ENCODE assay signal across 9 mouse cellular contexts in genomic region chr9:108953081-108953636, GRCm38 (mm10). TPM values are rescaled to one million over a fixed set of nuclear protein-coding genes. Genes with fewer than 3 reads are reported as not detected.
DNase-seq lines count a peak whose midpoint lies in the region; ATAC-seq and TF ChIP-seq lines count a peak whose summit lies in the region.
"Had no signal": no experiment of that assay in that cellular context is flagged by ENCODE, and none has a peak within 500 bp of the region (broad histone marks: within the 10 kb centered on the region; RNA-seq: fewer than 3 reads in every experiment).

Gene Col7a1, plus strand, starts transcription at chr9:108953586.

- no peak within 1 kb of the TSS for H3K27ac ChIP-seq in heart, embryonic 11.5 days (ENCODE audit: low read depth, low read length)
- H3K27ac ChIP-seq in midbrain, embryonic 10.5 days (replicated peaks): no peak within 1 kb of the TSS
- no peak within 1 kb of the TSS for H3K27ac ChIP-seq in midbrain, embryonic 13.5 days
- peak within 1 kb of the TSS; percentile 44 for H3K27ac ChIP-seq in embryonic fibroblast, embryonic 13.5 days (ENCODE audit: insufficient read depth, low read length)
- H3K27ac ChIP-seq in neural tube, embryonic 12.5 days: no peak within 1 kb of the TSS

- H3K27me3 ChIP-seq in heart, embryonic 11.5 days (ENCODE audit: control insufficient read depth, insufficient read depth, low read length): peaks cover 24% of the 10 kb centered on the region
- H3K27me3 ChIP-seq in midbrain, embryonic 10.5 days (ENCODE audit: low read depth, poor library complexity, severe bottlenecking): peaks cover 32% of the 10 kb centered on the region
- peaks cover 25% of the 10 kb centered on the region for H3K27me3 ChIP-seq in midbrain, embryonic 13.5 days
- H3K27me3 ChIP-seq in neural tube, embryonic 12.5 days (replicated peaks): peaks cover 25% of the 10 kb centered on the region

- peak within 1 kb of the TSS; percentile 59; the same call in 1 of the 2 replicates for H3K9ac ChIP-seq in heart, embryonic 11.5 days (ENCODE audit: low read depth, low read length)
- no peak within 1 kb of the TSS; the same call in 1 of the 2 replicates for H3K9ac ChIP-seq in midbrain, embryonic 13.5 days (replicated peaks)
- no peak within 1 kb of the TSS for H3K9ac ChIP-seq in neural tube, embryonic 12.5 days

- no peak for DNase-seq in heart, adult 11 months
- DNase-seq in midbrain, embryonic 10.5 days (ENCODE audit: low spot score): no peak
- DNase-seq in cerebellum, adult 11 months: no peak
- DNase-seq in layer of hippocampus, adult 18-20 months (ENCODE audit: low spot score in 2 of 2): no peak

- peak within 1 kb of the TSS; percentile 37 for H3K4me3 ChIP-seq in heart, embryonic 11.5 days (ENCODE audit: low read depth, low read length)
- peak within 1 kb of the TSS; percentile 36 for H3K4me3 ChIP-seq in midbrain, embryonic 10.5 days
- H3K4me3 ChIP-seq in midbrain, embryonic 13.5 days (replicated peaks): no peak within 1 kb of the TSS
- H3K4me3 ChIP-seq in embryonic fibroblast, embryonic 13.5 days (ENCODE audit: insufficient read depth, low read length): peak within 1 kb of the TSS; percentile 62
- H3K4me3 ChIP-seq in neural tube, embryonic 12.5 days: no peak within 1 kb of the TSS

- no peak for TF ChIP-seq CTCF in embryonic fibroblast, embryonic 13.5 days (IDR thresholded peaks at IDR 0.05; ENCODE audit: borderline replicate concordance, insufficient read depth, low read length)

- ATAC-seq in heart, embryonic 11.5 days (replicated peaks; ENCODE audit: insufficient number of reproducible peaks, low FRiP score, low TSS enrichment): no peak
- no peak for ATAC-seq in midbrain, embryonic 13.5 days
- no peak for ATAC-seq in neural tube, embryonic 12.5 days (ENCODE audit: low FRiP score, low read depth)

- no peaks in the 10 kb centered on the region for H3K9me3 ChIP-seq in heart, embryonic 11.5 days (replicated peaks; ENCODE audit: control insufficient read depth, low read length)
- H3K9me3 ChIP-seq in midbrain, embryonic 10.5 days (replicated peaks): no peaks in the 10 kb centered on the region
- H3K9me3 ChIP-seq in midbrain, embryonic 13.5 days: no peaks in the 10 kb centered on the region
- no peaks in the 10 kb centered on the region for H3K9me3 ChIP-seq in neural tube, embryonic 12.5 days
- H3K9me3 ChIP-seq: G1E had no signal

- peaks cover 15% of the 10 kb centered on the region for H3K4me1 ChIP-seq in heart, embryonic 11.5 days (ENCODE audit: control insufficient read depth, insufficient read depth, low read length)
- peaks cover 26% of the 10 kb centered on the region for H3K4me1 ChIP-seq in midbrain, embryonic 10.5 days
- H3K4me1 ChIP-seq in midbrain, embryonic 13.5 days (replicated peaks): no peaks in the 10 kb centered on the region
- peaks cover 26% of the 10 kb centered on the region for H3K4me1 ChIP-seq in embryonic fibroblast, embryonic 13.5 days (ENCODE audit: control insufficient read depth, insufficient read depth, low read length)
- no peaks in the 10 kb centered on the region; the same call in 1 of the 2 replicates for H3K4me1 ChIP-seq in neural tube, embryonic 12.5 days

- TF ChIP-seq POLR2A in embryonic fibroblast, embryonic 13.5 days (IDR thresholded peaks at IDR 0.05; ENCODE audit: low read depth, low read length): peak; percentile 85; the same call in 1 of the 2 replicates

- H3K4me2 ChIP-seq in heart, embryonic 11.5 days: peak within 1 kb of the TSS; percentile 63
- no peak within 1 kb of the TSS for H3K4me2 ChIP-seq in midbrain, embryonic 13.5 days (replicated peaks)
- peak within 1 kb of the TSS; percentile 27 for H3K4me2 ChIP-seq in neural tube, embryonic 12.5 days (replicated peaks)

- WGBS in heart, embryonic 11.5 days (ENCODE audit: insufficient replicate concordance): 7% methylated on average over 15 of the region's 15 CpGs
- 12% methylated on average over 15 of the region's 15 CpGs for WGBS in midbrain, embryonic 10.5 days
- 10% methylated on average over 15 of the region's 15 CpGs for WGBS in midbrain, embryonic 13.5 days
- 8% methylated on average over 15 of the region's 15 CpGs for WGBS in neural tube, embryonic 12.5 days

- peaks cover 20% of the 10 kb centered on the region for H3K36me3 ChIP-seq in heart, embryonic 11.5 days (ENCODE audit: control insufficient read depth, insufficient read depth, low read length)
- H3K36me3 ChIP-seq in midbrain, embryonic 10.5 days: peaks cover 32% of the 10 kb centered on the region
- peaks cover 30% of the 10 kb centered on the region for H3K36me3 ChIP-seq in midbrain, embryonic 13.5 days
- peaks cover 28% of the 10 kb centered on the region for H3K36me3 ChIP-seq in neural tube, embryonic 12.5 days

RNA-seq across cellular contexts. Expression of gene Col7a1, which starts in this region (rescaled TPM):
- polyA plus RNA-seq in heart, embryonic 11.5 days (2014; fragmentation: Nextera tagmentation; extraction: Ambion mirVana): 0.28 and 0.77 TPM in 2 replicates
- 2.3 and 2.4 TPM in 2 replicates for polyA plus RNA-seq in midbrain, embryonic 10.5 days (2016; fragmentation: Nextera tagmentation; extraction: Ambion mirVana)
- polyA plus RNA-seq in midbrain, embryonic 13.5 days (2015; fragmentation: Nextera tagmentation; extraction: Ambion mirVana): 1.7 and 1.8 TPM in 2 replicates
- 48.8 and 70.7 TPM in 2 replicates for polyA plus RNA-seq in embryonic fibroblast, embryonic 13.5 days (2011; ENCODE audit: insufficient read length, low read depth, missing spikeins)
- 1.6 and 1.9 TPM in 2 replicates for polyA plus RNA-seq in neural tube, embryonic 12.5 days (2016; fragmentation: Nextera tagmentation; extraction: Ambion mirVana)
- 1 to 10 TPM; 1.9 to 2.3 TPM for total RNA-seq in layer of hippocampus, adult 18-20 months (2021)

Comparison
In these comparisons a context has a peak if more than half of its experiments do, and no peak if none do; other contexts are left out.
1. RNA of gene Col7a1 (polyA plus RNA-seq): 48.8 to 70.7 TPM in embryonic fibroblast, embryonic 13.5 days; 2.3 to 2.4 TPM in midbrain, embryonic 10.5 days, 1.6 to 1.9 TPM in neural tube, embryonic 12.5 days, 1.7 to 1.8 TPM in midbrain, embryonic 13.5 days and 0.28 to 0.77 TPM in heart, embryonic 11.5 days; every median in the first group is over 10 times any median in the second.
2. H3K4me3 ChIP-seq: peak in heart, embryonic 11.5 days (single experiment), midbrain, embryonic 10.5 days (single experiment) and embryonic fibroblast, embryonic 13.5 days (single experiment); none in midbrain, embryonic 13.5 days (single experiment) and neural tube, embryonic 12.5 days (single experiment).